Mouse (Mus musculus): ENCODE data around the gene Thap7.

DNA sequence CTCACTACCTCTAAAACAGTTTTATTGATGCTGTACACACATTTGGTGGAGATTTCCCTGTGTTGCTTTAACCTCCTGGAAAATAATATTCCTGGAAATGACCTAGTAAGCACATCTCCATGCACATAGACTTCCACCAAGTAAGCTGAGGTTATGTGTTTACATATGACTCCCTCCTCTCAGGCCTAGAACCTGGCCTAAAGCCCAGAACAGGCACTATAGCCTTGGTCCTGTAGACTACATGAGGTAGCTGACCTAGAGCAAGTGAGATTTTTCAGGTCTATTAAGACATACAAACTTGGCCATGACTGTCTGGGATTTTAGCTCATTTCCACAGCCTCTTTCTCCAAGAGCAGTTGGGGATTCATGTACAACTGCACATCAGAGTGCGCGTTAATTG is 20.8 kb downstream of the Thap7 start:
- no peak for TF ChIP-seq ZNF384 (IDR thresholded peaks at IDR 0.05; ENCODE audit: low read depth, low read length)
- TF ChIP-seq ZC3H11A (IDR thresholded peaks at IDR 0.05; ENCODE audit: borderline replicate concordance, low read depth, low read length), result no peak
- TF ChIP-seq CHD2 (IDR thresholded peaks at IDR 0.05; ENCODE audit: low read depth, low read length), result no peak
- TF ChIP-seq HCFC1 (IDR thresholded peaks at IDR 0.05; ENCODE audit: borderline replicate concordance, insufficient read depth, low read length), result no peak
- no peak for TF ChIP-seq MAFK (IDR thresholded peaks at IDR 0.05; ENCODE audit: insufficient read depth, low read depth, low read length)

All from ES-E14 (cell line).